12 mouse cellular contexts compared by ENCODE assay signal in genomic region chr7:100844385-100845025, GRCm38 (mm10). TPM values are rescaled to one million over a fixed set of nuclear protein-coding genes. Genes with fewer than 3 reads are reported as not detected.
A peak's percentile ranks its signal among the peaks of the same experiment; 100 is the strongest.
DNase-seq lines count a peak whose midpoint lies in the region; ATAC-seq lines count a peak whose summit lies in the region.
"Had no signal": no experiment of that assay in that cellular context is flagged by ENCODE, and none has a peak within 500 bp of the region (broad histone marks: within the 10 kb centered on the region; RNA-seq: fewer than 3 reads in every experiment).

No protein-coding gene starts in this region.

- H3K36me3 ChIP-seq in heart, embryonic 15.5 days, result no peaks in the 10 kb centered on the region
- no peaks in the 10 kb centered on the region; the same call in 1 of the 2 replicates for H3K36me3 ChIP-seq in macrophage (ENCODE audit: inconsistent target)

- no peak overlapping the region for H3K4me2 ChIP-seq in heart, embryonic 15.5 days

- no peak overlapping the region for H3K9ac ChIP-seq in heart, embryonic 15.5 days

- no peak for DNase-seq in heart, adult 8-10 months (ENCODE audit: low spot score)
- peak; percentile 16 for DNase-seq in MN1 (ENCODE audit: low spot score)
- no peak for DNase-seq in embryo, embryonic 11 days
- no peak for DNase-seq in gastrocnemius, adult 8-10 months (ENCODE audit: low spot score in 2 of 2)
- DNase-seq: adrenal gland, adult 2 months; kidney, postnatal 10 days; thymus, postnatal 4 days had no signal

- WGBS in heart, embryonic 15.5 days, result 33% methylated on average over 2 of the region's 2 CpGs
- WGBS in macrophage (ENCODE audit: missing documents), result 71% methylated on average over 2 of the region's 2 CpGs

- no peak overlapping the region for H3K4me3 ChIP-seq in heart, embryonic 15.5 days
- H3K4me3 ChIP-seq in macrophage (ENCODE audit: inconsistent target), result no peak overlapping the region

- H3K9me3 ChIP-seq in heart, embryonic 15.5 days (replicated peaks), result no peaks in the 10 kb centered on the region

- no peaks in the 10 kb centered on the region for H3K79me2 ChIP-seq in macrophage (ENCODE audit: inconsistent target)

- H3K27me3 ChIP-seq in heart, embryonic 15.5 days, result no peaks in the 10 kb centered on the region

- no peak for ATAC-seq in heart, embryonic 15.5 days (replicated peaks; ENCODE audit: insufficient number of reproducible peaks, insufficient read depth, low FRiP score, low read depth)
- peak; percentile 79 for ATAC-seq in erythroblast, adult 5-6 weeks (replicated peaks; ENCODE audit: low FRiP score, poor library complexity, severe bottlenecking)
- no peak for ATAC-seq in CD4-positive, CD25-positive, alpha-beta regulatory T cell, adult 4 months
- ATAC-seq: midbrain, embryonic 16.5 days had no signal

- H3K27ac ChIP-seq in heart, embryonic 15.5 days, result peak overlapping the region; percentile 71
- peak overlapping the region; percentile 70 for H3K27ac ChIP-seq in macrophage

- peaks cover 34% of the 10 kb centered on the region for H3K4me1 ChIP-seq in heart, embryonic 15.5 days (replicated peaks)

RNA-seq across cellular contexts. Expression of gene Relt, which starts 18.7 kb away (rescaled TPM):
- 2.5 and 4.9 TPM in 2 replicates for polyA plus RNA-seq in heart, embryonic 15.5 days (2015; fragmentation: Nextera tagmentation; extraction: Ambion mirVana)
- total RNA-seq in heart, adult 8-10 months (2022), result 1 to 10 TPM; 3.8 to 4.1 (median 3.9) TPM
- 12.1 and 12.9 TPM in 2 replicates for total RNA-seq in erythroblast, adult 5-6 weeks (2015; ENCODE audit: low replicate concordance)
- total RNA-seq in erythroblast, adult 5-6 weeks (2017; ENCODE audit: low replicate concordance), result 11.6 and 14.8 TPM in 2 replicates
- total RNA-seq in macrophage (2018; cell fraction: chromatin; rRNA removed), result 10 to 100 TPM in 6 of 26 experiments, 1 to 10 TPM in 15, under 1 TPM in 4, not detected in 1; 0.53 to 25.0 (median 3.5) TPM
- total RNA-seq in macrophage (2018; cell fraction: cytosol; rRNA removed), result 10 to 100 TPM in 3 of 26 experiments, 1 to 10 TPM in 22, under 1 TPM in 1; 0.53 to 13.3 (median 4.2) TPM
- 10 to 100 TPM in 6 of 26 experiments, 1 to 10 TPM in 19, under 1 TPM in 1; 0.96 to 13.9 (median 6.1) TPM for total RNA-seq in macrophage (2018; cell fraction: nucleus; rRNA removed)
- polyA plus RNA-seq in macrophage (2018), result 2.4 to 9.2 TPM (median 3.7 TPM) in 3 replicates
- polyA plus RNA-seq in CD4-positive, CD25-positive, alpha-beta regulatory T cell, adult 4 months (2017; shearing (Covaris generic)), result 10 to 100 TPM; 16.4 to 24.4 TPM
- total RNA-seq in gastrocnemius, adult 8-10 months (2022), result 10 to 100 TPM; 10.5 to 22.2 (median 13.8) TPM
